Comparison of ENCODE assay signal across 12 mouse cellular contexts in the genomic region with DNA sequence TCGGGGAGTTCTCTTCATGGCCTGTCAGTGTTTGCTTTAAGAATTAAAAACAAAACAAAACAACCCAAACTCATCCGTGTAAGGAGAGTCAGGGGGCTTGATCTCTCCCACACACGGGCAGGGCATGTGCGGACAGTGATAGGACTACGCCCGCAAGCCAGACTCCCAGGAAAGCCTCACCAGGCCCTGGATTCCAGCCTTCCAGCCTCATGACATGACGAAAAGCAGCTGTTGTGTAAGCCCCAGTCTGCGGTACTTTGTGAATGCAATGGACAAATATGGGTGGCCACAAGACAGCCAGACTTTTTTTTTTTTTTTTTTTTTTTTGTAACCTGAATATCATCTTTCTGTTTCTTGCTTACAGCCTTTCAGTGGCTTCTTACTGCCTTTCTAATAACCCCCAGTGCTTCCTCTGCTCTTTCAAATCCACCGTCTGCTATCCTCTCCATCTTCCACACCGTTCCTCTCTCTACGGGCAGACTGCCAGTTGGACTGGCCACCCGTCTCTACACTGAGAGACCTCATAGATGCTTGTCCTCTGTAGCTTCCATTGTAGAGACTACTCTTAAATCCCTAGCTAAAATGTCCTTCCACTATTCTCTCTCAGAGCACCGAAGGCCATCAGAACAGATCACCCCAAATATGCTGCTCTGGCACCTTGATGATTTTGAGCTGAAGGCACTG.
DNase-seq lines count a peak whose midpoint lies in the region; ATAC-seq and TF ChIP-seq lines count a peak whose summit lies in the region.
"Had no signal": no experiment of that assay in that cellular context is flagged by ENCODE, and none has a peak within 500 bp of the region (broad histone marks: within the 10 kb centered on the region; RNA-seq: fewer than 3 reads in every experiment).

No protein-coding gene starts in this region.

- H3K79me2 ChIP-seq in liver, adult 2 months (ENCODE audit: control insufficient read depth, insufficient read depth, low read length) = no peaks in the 10 kb centered on the region

- no peak for ATAC-seq in liver, embryonic 12.5 days
- ATAC-seq in heart, embryonic 13.5 days (ENCODE audit: extremely low read depth, insufficient number of reproducible peaks, low FRiP score, low TSS enrichment) = no peak
- ATAC-seq in stomach, embryonic 14.5 days (ENCODE audit: insufficient number of reproducible peaks, insufficient read depth, low FRiP score, low read depth) = peak; percentile 65; the same call in 1 of the 2 replicates
- ATAC-seq in forebrain, embryonic 16.5 days = no peak
- ATAC-seq: hindbrain, postnatal 0 days had no signal

- TF ChIP-seq CTCF in liver, adult 2 months (IDR thresholded peaks at IDR 0.05; ENCODE audit: low read depth, low read length) = no peak

- H3K27me3 ChIP-seq in liver, adult 2 months (ENCODE audit: control insufficient read depth, insufficient read depth, low read length) = no peaks in the 10 kb centered on the region
- H3K27me3 ChIP-seq in liver, embryonic 12.5 days (replicated peaks) = no peaks in the 10 kb centered on the region
- no peaks in the 10 kb centered on the region for H3K27me3 ChIP-seq in heart, embryonic 13.5 days (replicated peaks)
- H3K27me3 ChIP-seq in stomach, embryonic 14.5 days (ENCODE audit: control insufficient read depth, insufficient read depth, low read length) = no peaks in the 10 kb centered on the region
- H3K27me3 ChIP-seq in forebrain, embryonic 16.5 days (replicated peaks; ENCODE audit: control insufficient read depth, insufficient read depth, low read length) = no peaks in the 10 kb centered on the region

- H3K36me3 ChIP-seq in liver, adult 2 months (ENCODE audit: control insufficient read depth, insufficient read depth, low read length) = no peaks in the 10 kb centered on the region
- no peaks in the 10 kb centered on the region for H3K36me3 ChIP-seq in liver, embryonic 12.5 days
- no peaks in the 10 kb centered on the region for H3K36me3 ChIP-seq in heart, embryonic 13.5 days
- H3K36me3 ChIP-seq in stomach, embryonic 14.5 days (ENCODE audit: control insufficient read depth, insufficient read depth, low read length) = no peaks in the 10 kb centered on the region
- H3K36me3 ChIP-seq in forebrain, embryonic 16.5 days (ENCODE audit: control insufficient read depth, insufficient read depth) = no peaks in the 10 kb centered on the region

- 88% methylated on average over 13 of the region's 13 CpGs for WGBS in liver, adult 2 months
- 75% methylated on average over 13 of the region's 13 CpGs for WGBS in liver, embryonic 12.5 days (ENCODE audit: insufficient replicate concordance)
- WGBS in heart, embryonic 13.5 days = 62% methylated on average over 13 of the region's 13 CpGs
- WGBS in stomach, embryonic 14.5 days = 56% methylated on average over 13 of the region's 13 CpGs
- WGBS in forebrain, embryonic 16.5 days = 90% methylated on average over 13 of the region's 13 CpGs

- peak; percentile 17 for DNase-seq in liver, adult 2 months (ENCODE audit: extremely low read depth, low read depth, low spot score)
- DNase-seq in kidney, postnatal 14 days = peak; percentile 39
- no peak for DNase-seq in thymus, postnatal 25 days
- DNase-seq: cerebellum, adult 11 months; gastrocnemius, postnatal 14 days; right cerebral cortex, postnatal 14 days; thymus, postnatal 36 days had no signal

- no peak overlapping the region for H3K9ac ChIP-seq in liver, adult 2 months (ENCODE audit: low read depth, low read length)
- no peak overlapping the region for H3K9ac ChIP-seq in liver, embryonic 12.5 days
- H3K9ac ChIP-seq in heart, embryonic 13.5 days = no peak overlapping the region
- H3K9ac ChIP-seq in stomach, embryonic 14.5 days (replicated peaks; ENCODE audit: low read depth, low read length) = no peak overlapping the region
- H3K9ac ChIP-seq in forebrain, embryonic 16.5 days (replicated peaks; ENCODE audit: low read depth, low read length) = no peak overlapping the region

- no peak overlapping the region for H3K4me2 ChIP-seq in liver, embryonic 12.5 days
- no peak overlapping the region for H3K4me2 ChIP-seq in heart, embryonic 13.5 days
- H3K4me2 ChIP-seq in stomach, embryonic 14.5 days (replicated peaks; ENCODE audit: low read depth, low read length) = 0 out of 2 replicates have a peak overlapping the region, but pooled peaks have one; percentile 1
- no peak overlapping the region for H3K4me2 ChIP-seq in forebrain, embryonic 16.5 days (ENCODE audit: low read length)

- H3K9me3 ChIP-seq in liver, embryonic 12.5 days (replicated peaks) = no peaks in the 10 kb centered on the region
- no peaks in the 10 kb centered on the region for H3K9me3 ChIP-seq in heart, embryonic 13.5 days
- no peaks in the 10 kb centered on the region for H3K9me3 ChIP-seq in stomach, embryonic 14.5 days (ENCODE audit: control insufficient read depth, low read depth, low read length)
- no peaks in the 10 kb centered on the region for H3K9me3 ChIP-seq in forebrain, embryonic 16.5 days (ENCODE audit: control insufficient read depth, low read length)

- peaks cover 2% of the 10 kb centered on the region; the same call in 1 of the 2 replicates for H3K4me1 ChIP-seq in liver, adult 2 months (ENCODE audit: control insufficient read depth, insufficient read depth, low read length)
- peaks cover 16% of the 10 kb centered on the region for H3K4me1 ChIP-seq in liver, embryonic 12.5 days
- peaks cover 11% of the 10 kb centered on the region for H3K4me1 ChIP-seq in heart, embryonic 13.5 days
- peaks cover 21% of the 10 kb centered on the region for H3K4me1 ChIP-seq in stomach, embryonic 14.5 days (ENCODE audit: control insufficient read depth, insufficient read depth, low read length)
- H3K4me1 ChIP-seq in forebrain, embryonic 16.5 days (replicated peaks; ENCODE audit: control insufficient read depth, insufficient read depth, low read length) = peaks cover 3% of the 10 kb centered on the region; the same call in 1 of the 2 replicates

- 0 out of 2 replicates have a peak overlapping the region, but pooled peaks have one; percentile 52 for H3K27ac ChIP-seq in liver, adult 2 months (replicated peaks; ENCODE audit: insufficient read depth, low read depth, low read length)
- no peak overlapping the region for H3K27ac ChIP-seq in liver, embryonic 12.5 days
- H3K27ac ChIP-seq in heart, embryonic 13.5 days (replicated peaks) = peak overlapping the region; percentile 45
- H3K27ac ChIP-seq in stomach, embryonic 14.5 days (ENCODE audit: low read length) = peak overlapping the region; percentile 52; the same call in 1 of the 2 replicates
- no peak overlapping the region for H3K27ac ChIP-seq in forebrain, embryonic 16.5 days (ENCODE audit: low read length)
- H3K27ac ChIP-seq: hindbrain, postnatal 0 days had no signal

- TF ChIP-seq POLR2A in liver, adult 2 months (IDR thresholded peaks at IDR 0.05; ENCODE audit: extremely low read depth, insufficient read depth, low read length) = no peak

- H3K4me3 ChIP-seq in liver, adult 2 months (ENCODE audit: insufficient read depth, low read depth, low read length) = no peak overlapping the region
- H3K4me3 ChIP-seq in liver, embryonic 12.5 days = no peak overlapping the region
- H3K4me3 ChIP-seq in heart, embryonic 13.5 days = no peak overlapping the region
- no peak overlapping the region for H3K4me3 ChIP-seq in stomach, embryonic 14.5 days (ENCODE audit: low read depth, low read length)
- no peak overlapping the region for H3K4me3 ChIP-seq in forebrain, embryonic 16.5 days (replicated peaks; ENCODE audit: low read length)

Comparison
In these comparisons a context has a peak if more than half of its experiments do, and no peak if none do; other contexts are left out.
1. H3K27ac ChIP-seq: peak in liver, adult 2 months (single experiment), heart, embryonic 13.5 days (single experiment) and stomach, embryonic 14.5 days (single experiment); none in liver, embryonic 12.5 days (single experiment) and forebrain, embryonic 16.5 days (single experiment).